Mouse (Mus musculus) CH12.LX (cell line): Measurements from ENCODE around the gene Cryge.

Experiments
- CTCF ChIP-seq, 2 experiments: IDR thresholded peaks in 1 of 2; conservative IDR thresholded peaks in 1 of 2; 2 replicates each; pipeline ENCODE4 v1.5.1; 2011 to 2012; ENCODE audit warnings: low read depth in 2 of 2, low read length in 2 of 2, improper control_type of control experiment in 1 of 2, inconsistent platforms in 1 of 2, mild to moderate bottlenecking in 1 of 2, moderate library complexity in 1 of 2
- E2F4 ChIP-seq: IDR thresholded peaks from 2 replicates; pipeline ENCODE4 v1.6.1; 2011; ENCODE audit warnings: low read depth, low read length, improper control_type of control experiment; ENCODE audit not compliant: insufficient replicate concordance
- EP300 ChIP-seq: IDR thresholded peaks from 2 replicates; pipeline ENCODE4 v1.6.1; 2011; ENCODE audit warnings: low read length, improper control_type of control experiment
- HCFC1 ChIP-seq: IDR thresholded peaks from 2 replicates; pipeline ENCODE4 v1.6.1; 2012; ENCODE audit warnings: low read depth, mild to moderate bottlenecking, inconsistent platforms, low read length, improper control_type of control experiment
- KAT2A ChIP-seq: IDR thresholded peaks from 2 replicates; pipeline ENCODE4 v1.6.1; 2012; ENCODE audit warnings: low read length, improper control_type of control experiment, inconsistent platforms; ENCODE audit not compliant: insufficient replicate concordance
- MAX ChIP-seq: IDR thresholded peaks from 2 replicates; pipeline ENCODE4 v1.6.1; 2011; ENCODE audit warnings: low read length, improper control_type of control experiment
- MYC ChIP-seq: IDR thresholded peaks from 2 replicates; pipeline ENCODE4 v1.6.1; 2011; ENCODE audit warnings: low read depth, mild to moderate bottlenecking, improper control_type of control experiment, low read length
- NELFE ChIP-seq: IDR thresholded peaks from 2 replicates; pipeline ENCODE4 v1.6.1; 2011; ENCODE audit warnings: low read depth, low read length, improper control_type of control experiment
- POLR2A ChIP-seq: IDR thresholded peaks from 2 replicates; pipeline ENCODE4 v1.6.1; 2011; ENCODE audit warnings: low read depth, mild to moderate bottlenecking, improper control_type of control experiment, low read length
- TCF12 ChIP-seq: IDR thresholded peaks from 2 replicates; pipeline ENCODE4 v1.6.1; 2014; ENCODE audit warnings: low read depth, mild to moderate bottlenecking, inconsistent platforms, low read length, improper control_type of control experiment
- USF1 ChIP-seq: IDR thresholded peaks from 2 replicates; pipeline ENCODE4 v1.6.1; 2014; ENCODE audit warnings: low read depth, mild to moderate bottlenecking, inconsistent platforms, low read length, improper control_type of control experiment

DNA sequence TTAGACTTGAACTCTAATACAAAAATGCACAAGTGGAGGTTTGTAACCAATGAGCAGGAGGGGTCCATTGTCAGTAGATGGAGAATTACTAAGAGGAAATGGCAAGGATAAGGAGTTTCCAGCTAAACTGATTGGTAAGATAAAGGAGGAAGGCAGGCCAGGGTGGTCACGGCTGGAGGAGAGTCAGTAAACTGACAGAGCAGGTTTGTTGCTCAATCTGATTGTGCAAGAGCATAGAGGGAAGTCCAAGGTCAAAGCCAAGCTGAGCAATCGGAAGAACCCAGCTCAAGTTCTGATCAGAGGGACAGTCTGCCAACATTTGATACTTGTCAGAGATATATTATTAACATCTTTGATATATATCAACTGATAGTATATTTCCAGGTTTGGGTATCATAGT lies 39.4 kb upstream of the Cryge start:
- TF ChIP-seq CTCF (conservative IDR thresholded peaks at IDR 0.05 in 1 of 2, IDR thresholded peaks at IDR 0.05 in 1 of 2; ENCODE audit: low read depth in 2 of 2, low read length in 2 of 2): no peak
- TF ChIP-seq EP300: no peak
- TF ChIP-seq POLR2A: no peak
- no peak for TF ChIP-seq NELFE
- TF ChIP-seq MYC: no peak
- no peak for TF ChIP-seq E2F4
- TF ChIP-seq MAX: no peak
- no peak for TF ChIP-seq KAT2A
- TF ChIP-seq TCF12: no peak
- TF ChIP-seq HCFC1: no peak
- no peak for TF ChIP-seq USF1
